Mouse (Mus musculus): ENCODE results near the gene Slc25a47. TPM values are rescaled to one million over a fixed set of nuclear protein-coding genes. Genes with fewer than 3 reads are reported as not detected.

Slc25a47 gene
- polyA plus RNA-seq, 2 experiments = 3.4 to 3.9 TPM

DNA sequence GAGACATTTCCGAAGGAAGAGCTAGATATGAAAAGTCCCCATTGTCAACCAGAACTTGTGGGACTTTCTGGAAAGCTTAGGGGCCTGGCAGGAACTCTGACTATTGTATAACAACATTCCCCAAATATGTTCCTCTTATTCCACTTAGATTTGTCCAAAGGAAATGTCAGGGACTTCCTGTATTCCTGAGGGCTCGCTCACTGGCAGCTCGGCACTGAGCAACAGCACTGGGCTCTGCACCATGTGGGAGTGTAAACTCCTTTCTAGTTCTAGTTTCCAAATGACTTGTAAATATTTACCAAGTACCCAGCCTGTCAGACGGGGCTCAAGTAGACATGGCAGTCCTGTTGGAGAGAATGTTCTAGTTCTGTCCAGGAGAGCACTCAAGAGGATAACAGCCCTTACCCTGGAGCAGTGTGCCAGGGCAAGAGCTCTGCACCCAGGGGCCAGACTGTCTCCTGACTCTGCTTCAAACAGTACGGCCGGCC, 29.2 kb downstream of the Slc25a47 start:
- H3K9me3 ChIP-seq (ENCODE audit: control insufficient read depth, low read length) = no peaks in the 10 kb centered on the region
- ATAC-seq (ENCODE audit: insufficient read depth) = no peak
- TF ChIP-seq CTCF (IDR thresholded peaks at IDR 0.05; ENCODE audit: low read depth) = no peak
- no peak for TF ChIP-seq EP300 (IDR thresholded peaks at IDR 0.05; ENCODE audit: low read depth)
- no peak overlapping the region for H3K4me3 ChIP-seq (ENCODE audit: insufficient read depth in 1 of 2, low read depth in 2 of 2, low read length in 2 of 2)
- H3K27me3 ChIP-seq (ENCODE audit: control insufficient read depth, insufficient read depth, low read length) = no peaks in the 10 kb centered on the region
- peaks cover 13% of the 10 kb centered on the region for H3K36me3 ChIP-seq (replicated peaks; ENCODE audit: control insufficient read depth, insufficient read depth, low read depth)
- 73% methylated on average over 6 of the region's 6 CpGs for WGBS (ENCODE audit: insufficient replicate concordance)
- H3K4me1 ChIP-seq (replicated peaks; ENCODE audit: control insufficient read depth in 2 of 2, insufficient read depth in 2 of 2, low read length in 1 of 2) = no peaks in the 10 kb centered on the region
- H3K9ac ChIP-seq (replicated peaks) = no peak overlapping the region
- no peak for DNase-seq (ENCODE audit: low read depth in 3 of 3, low spot score in 3 of 3)
- H3K4me2 ChIP-seq (ENCODE audit: low read depth) = no peak overlapping the region
- H3K27ac ChIP-seq = no peak overlapping the region

DNA sequence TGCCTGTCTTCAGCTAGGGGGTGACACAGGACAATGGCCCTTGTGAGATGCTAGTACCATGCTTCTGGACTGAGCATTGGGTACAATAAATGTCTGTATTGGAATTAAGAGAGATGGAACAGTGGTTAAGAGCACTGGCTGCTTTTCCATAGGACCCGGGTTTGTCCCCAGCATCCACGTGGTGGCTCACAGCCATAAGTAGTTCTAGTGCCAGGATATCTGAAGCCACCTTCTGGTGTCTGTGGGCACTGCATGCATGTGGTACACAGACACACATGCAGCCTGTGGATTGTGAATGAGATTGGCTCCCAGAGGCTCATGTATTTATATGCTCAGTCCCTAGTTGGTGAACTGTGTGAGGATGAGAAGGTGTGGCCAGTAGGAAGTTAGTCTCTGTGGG, 33.7 kb downstream of the Slc25a47 start:
- H3K4me3 ChIP-seq (ENCODE audit: insufficient read depth in 1 of 2, low read depth in 2 of 2, low read length in 2 of 2) = no peak overlapping the region
- DNase-seq (ENCODE audit: low read depth in 3 of 3, low spot score in 3 of 3) (no peak), ATAC-seq (ENCODE audit: insufficient read depth) (no peak)
- no peak overlapping the region for H3K9ac ChIP-seq (replicated peaks)
- no peak overlapping the region for H3K4me2 ChIP-seq (ENCODE audit: low read depth)
- H3K27ac ChIP-seq = no peak overlapping the region
- H3K27me3 ChIP-seq (ENCODE audit: control insufficient read depth, insufficient read depth, low read length) = no peaks in the 10 kb centered on the region
- no peaks in the 10 kb centered on the region for H3K9me3 ChIP-seq (ENCODE audit: control insufficient read depth, low read length)
- no peak for TF ChIP-seq EP300 (IDR thresholded peaks at IDR 0.05; ENCODE audit: low read depth)
- peak; percentile 56 for TF ChIP-seq CTCF (IDR thresholded peaks at IDR 0.05; ENCODE audit: low read depth)
- WGBS (ENCODE audit: insufficient replicate concordance) = 75% methylated on average over 2 of the region's 2 CpGs
- H3K36me3 ChIP-seq (replicated peaks; ENCODE audit: control insufficient read depth, insufficient read depth, low read depth) = peaks cover 5% of the 10 kb centered on the region; the same call in 1 of the 2 replicates
- H3K4me1 ChIP-seq (replicated peaks; ENCODE audit: control insufficient read depth in 2 of 2, insufficient read depth in 2 of 2, low read length in 1 of 2) = no peaks in the 10 kb centered on the region

DNA sequence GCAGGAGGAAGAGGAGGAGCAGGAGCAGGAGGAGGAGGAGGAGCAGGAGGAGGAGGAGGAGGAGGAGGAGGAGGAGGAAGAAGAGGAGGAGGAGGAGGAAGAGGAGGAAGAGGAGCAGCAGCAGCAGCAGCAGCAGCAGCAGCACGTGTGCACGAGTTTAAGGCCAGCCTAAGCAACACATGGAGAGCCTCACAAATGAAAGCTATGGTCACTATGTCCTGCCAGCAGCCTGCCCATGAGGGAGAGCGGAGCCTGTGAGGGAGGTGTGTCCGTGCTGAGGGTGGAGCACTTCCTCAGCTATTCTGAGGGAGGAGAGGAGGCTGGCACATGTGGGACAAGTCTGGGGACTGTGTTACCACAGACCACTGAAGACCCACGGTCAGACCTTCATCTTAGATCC, 37.3 kb downstream of the Slc25a47 start:
- Histone ChIP-seq H3K4me3 (ENCODE audit: insufficient read depth in 1 of 2, low read depth in 2 of 2, low read length in 2 of 2) (no peak overlapping the region), H3K27me3 (ENCODE audit: control insufficient read depth, insufficient read depth, low read length) (no peaks in the 10 kb centered on the region), H3K9ac (replicated peaks) (no peak overlapping the region), H3K4me2 (ENCODE audit: low read depth) (no peak overlapping the region), H3K9me3 (ENCODE audit: control insufficient read depth, low read length) (no peaks in the 10 kb centered on the region), H3K27ac (no peak overlapping the region), H3K36me3 (replicated peaks; ENCODE audit: control insufficient read depth, insufficient read depth, low read depth) (peaks cover 5% of the 10 kb centered on the region; the same call in 1 of the 2 replicates), H3K4me1 (replicated peaks; ENCODE audit: control insufficient read depth in 2 of 2, insufficient read depth in 2 of 2, low read length in 1 of 2) (no peaks in the 10 kb centered on the region)
- no peak for DNase-seq (ENCODE audit: low read depth in 3 of 3, low spot score in 3 of 3)
- ATAC-seq (ENCODE audit: insufficient read depth) = no peak
- no peak for TF ChIP-seq CTCF (IDR thresholded peaks at IDR 0.05; ENCODE audit: low read depth)
- TF ChIP-seq EP300 (IDR thresholded peaks at IDR 0.05; ENCODE audit: low read depth) = no peak
- 70% methylated on average over 5 of the region's 5 CpGs for WGBS (ENCODE audit: insufficient replicate concordance)

DNA sequence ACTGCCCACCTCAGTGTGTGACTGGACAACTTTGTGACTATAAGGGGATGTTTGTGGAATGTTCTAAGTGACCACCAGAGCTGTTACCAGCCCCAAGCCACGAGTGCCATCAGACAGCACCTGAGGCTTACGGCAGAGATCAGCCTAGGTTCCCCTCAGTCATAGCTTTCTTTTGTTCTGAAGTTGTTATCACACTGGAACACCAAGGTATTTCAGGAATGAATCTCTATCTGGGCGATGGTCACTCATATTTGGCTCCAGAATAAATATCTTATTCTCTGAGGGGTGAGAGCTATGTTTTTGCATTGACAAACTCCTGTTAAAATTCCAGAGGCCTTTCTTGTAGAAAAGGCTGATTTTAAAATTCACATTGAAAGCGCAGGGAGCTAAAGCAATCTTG, 43.3 kb downstream of the Slc25a47 start:
- WGBS (ENCODE audit: insufficient replicate concordance) = 78% methylated on average over 4 of the region's 4 CpGs
- Histone ChIP-seq H3K4me1 (replicated peaks; ENCODE audit: control insufficient read depth in 2 of 2, insufficient read depth in 2 of 2, low read length in 1 of 2) (no peaks in the 10 kb centered on the region), H3K36me3 (replicated peaks; ENCODE audit: control insufficient read depth, insufficient read depth, low read depth) (peaks cover 6% of the 10 kb centered on the region; the same call in 1 of the 2 replicates), H3K9me3 (ENCODE audit: control insufficient read depth, low read length) (no peaks in the 10 kb centered on the region), H3K4me2 (ENCODE audit: low read depth) (no peak overlapping the region), H3K4me3 (ENCODE audit: insufficient read depth in 1 of 2, low read depth in 2 of 2, low read length in 2 of 2) (no peak overlapping the region), H3K9ac (replicated peaks) (no peak overlapping the region), H3K27ac (no peak overlapping the region), H3K27me3 (ENCODE audit: control insufficient read depth, insufficient read depth, low read length) (no peaks in the 10 kb centered on the region)
- DNase-seq (ENCODE audit: low read depth in 3 of 3, low spot score in 3 of 3) = no peak
- TF ChIP-seq CTCF (IDR thresholded peaks at IDR 0.05; ENCODE audit: low read depth) = no peak
- no peak for TF ChIP-seq EP300 (IDR thresholded peaks at IDR 0.05; ENCODE audit: low read depth)
- ATAC-seq (ENCODE audit: insufficient read depth) = no peak

DNA sequence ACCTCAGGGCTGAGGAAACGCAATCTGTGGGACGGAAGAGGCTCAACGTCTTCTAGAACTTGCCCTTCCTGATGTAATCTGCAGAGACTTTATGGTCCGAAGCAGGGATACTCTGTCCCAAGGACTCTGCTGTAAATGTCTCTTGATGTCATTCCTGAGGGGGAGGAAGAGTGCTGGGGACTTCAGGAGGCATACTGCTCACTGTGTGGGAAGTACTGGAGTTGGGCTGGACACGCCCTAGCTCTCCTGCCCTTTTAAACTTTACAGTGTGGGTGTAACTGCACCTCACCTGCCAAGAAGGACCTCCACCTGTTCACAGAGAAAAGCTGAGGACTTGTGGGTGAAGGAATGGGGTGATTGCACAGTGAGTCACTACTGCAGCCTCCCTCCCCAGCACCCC, 44.8 kb downstream of the Slc25a47 start:
- H3K27ac ChIP-seq = no peak overlapping the region
- no peaks in the 10 kb centered on the region for H3K4me1 ChIP-seq (replicated peaks; ENCODE audit: control insufficient read depth in 2 of 2, insufficient read depth in 2 of 2, low read length in 1 of 2)
- ATAC-seq (ENCODE audit: insufficient read depth) (no peak), DNase-seq (ENCODE audit: low read depth in 3 of 3, low spot score in 3 of 3) (no peak)
- peaks cover 6% of the 10 kb centered on the region; the same call in 1 of the 2 replicates for H3K36me3 ChIP-seq (replicated peaks; ENCODE audit: control insufficient read depth, insufficient read depth, low read depth)
- no peak overlapping the region for H3K4me3 ChIP-seq (ENCODE audit: insufficient read depth in 1 of 2, low read depth in 2 of 2, low read length in 2 of 2)
- H3K9ac ChIP-seq (replicated peaks) = no peak overlapping the region
- H3K27me3 ChIP-seq (ENCODE audit: control insufficient read depth, insufficient read depth, low read length) = no peaks in the 10 kb centered on the region
- H3K4me2 ChIP-seq (ENCODE audit: low read depth) = no peak overlapping the region
- H3K9me3 ChIP-seq (ENCODE audit: control insufficient read depth, low read length) = no peaks in the 10 kb centered on the region
- no peak for TF ChIP-seq EP300 (IDR thresholded peaks at IDR 0.05; ENCODE audit: low read depth)
- TF ChIP-seq CTCF (IDR thresholded peaks at IDR 0.05; ENCODE audit: low read depth) = no peak
- 84% methylated on average over 5 of the region's 5 CpGs for WGBS (ENCODE audit: insufficient replicate concordance)
